Mouse (Mus musculus) mature B cell (primary cell): ENCODE results near the gene 1700020N15Rik.
"Not testable (repeated sequence)": the region's sequence is repeated elsewhere in the genome, so short reads cannot be mapped to it uniquely, and the experiment has no call there.

ENCODE experiments used
- in situ Hi-C: fragments of 300-500 bp; cut with MboI; formaldehyde crosslinking; loops from 2 replicates; pipeline ENCODE4 v1.14.3; 2019

The 1700020N15Rik gene

GRCm38 (mm10) chrX:69945000-69945399 lies at the start of gene 1700020N15Rik:
1700020N15Rik (plus strand) TSS chrX:69945300.
- in situ Hi-C loops: not testable (repeated sequence)

GRCm38 (mm10) chrX:69976790-69977579 lies 31.9 kb downstream of the 1700020N15Rik start:
- in situ Hi-C loops: no loop called here
